Mouse (Mus musculus) right cerebral cortex, postnatal 4 days (tissue): ENCODE results near the gene Snap29.

Source experiments
- DNase-seq: peaks from one replicate; pipeline ENCODE4 v3.0.0-alpha.2; 2022

Gene Snap29

GRCm38 (mm10) chr16:17474761-17475160 is 69.0 kb downstream of the Snap29 start:
- no peak for DNase-seq

GRCm38 (mm10) chr16:17475326-17475725 is 69.5 kb downstream of the Snap29 start:
- no peak for DNase-seq

DNA sequence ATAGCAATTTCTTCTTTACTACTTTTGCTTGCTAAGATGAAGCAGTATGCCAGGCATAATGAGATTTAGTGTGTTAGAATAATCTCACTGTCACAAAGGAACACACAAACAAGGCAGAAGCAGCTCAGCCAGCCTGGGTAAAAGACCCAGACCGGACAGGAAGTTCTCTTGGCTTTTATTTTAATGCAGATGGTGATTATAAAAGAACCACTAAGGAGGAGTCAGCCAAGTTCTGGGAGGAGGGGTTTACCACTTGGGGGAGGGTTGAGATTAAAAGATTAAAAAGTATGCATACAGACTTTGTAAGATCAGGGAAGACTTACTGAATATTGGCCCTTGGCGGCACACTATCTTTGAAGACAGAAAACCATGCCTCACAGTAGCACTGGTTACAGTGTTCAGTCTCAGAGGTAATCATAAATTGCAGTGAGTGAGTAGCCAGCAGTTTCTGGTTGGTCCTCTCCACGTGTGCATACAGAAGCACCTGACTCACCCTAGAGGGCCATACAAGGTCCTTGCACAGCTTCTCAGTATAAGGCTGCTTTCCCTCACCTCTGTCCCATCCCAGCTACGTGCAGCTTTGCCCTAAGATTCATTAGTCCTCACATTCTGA is 72.7 kb downstream of the Snap29 start:
- DNase-seq = no peak
